Mouse (Mus musculus) mature B cell (primary cell): ENCODE data around the gene Fstl1.

Experiments used
- in situ Hi-C: fragments of 300-500 bp; cut with MboI; formaldehyde crosslinking; loops from 2 replicates; pipeline ENCODE4 v1.14.3; 2019

The Fstl1 gene

DNA sequence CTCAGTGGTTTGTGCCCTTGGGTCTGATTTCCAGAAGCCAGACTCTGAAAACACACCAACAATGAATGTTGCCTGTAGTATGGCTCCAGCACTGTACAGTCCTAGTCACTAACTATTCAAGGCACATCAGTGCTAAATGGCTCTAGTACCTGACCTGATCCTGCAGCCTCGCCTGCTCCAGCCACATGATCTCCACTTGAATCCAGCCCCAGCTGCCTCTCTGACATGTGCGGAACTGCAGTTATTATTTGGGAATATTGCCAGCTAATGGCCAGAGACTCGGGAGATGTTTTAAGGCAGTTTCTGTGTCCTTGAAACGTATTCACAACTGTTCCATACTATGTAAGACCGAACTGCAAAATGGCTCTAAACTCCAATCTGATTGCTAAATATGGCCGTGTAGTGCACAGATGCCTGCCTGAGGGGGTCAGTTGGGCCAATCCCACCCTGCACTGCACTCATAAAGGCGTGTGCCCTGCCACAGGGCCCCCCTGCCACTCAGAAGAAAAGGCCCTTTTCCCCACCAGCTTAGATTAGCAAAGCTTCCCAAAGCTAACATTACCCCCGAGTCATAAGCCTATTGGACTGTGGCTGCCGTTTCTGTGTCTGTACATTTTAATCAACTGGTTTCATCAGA is 11.0 kb downstream of the Fstl1 start:
- in situ Hi-C loops, result no loop called here

DNA sequence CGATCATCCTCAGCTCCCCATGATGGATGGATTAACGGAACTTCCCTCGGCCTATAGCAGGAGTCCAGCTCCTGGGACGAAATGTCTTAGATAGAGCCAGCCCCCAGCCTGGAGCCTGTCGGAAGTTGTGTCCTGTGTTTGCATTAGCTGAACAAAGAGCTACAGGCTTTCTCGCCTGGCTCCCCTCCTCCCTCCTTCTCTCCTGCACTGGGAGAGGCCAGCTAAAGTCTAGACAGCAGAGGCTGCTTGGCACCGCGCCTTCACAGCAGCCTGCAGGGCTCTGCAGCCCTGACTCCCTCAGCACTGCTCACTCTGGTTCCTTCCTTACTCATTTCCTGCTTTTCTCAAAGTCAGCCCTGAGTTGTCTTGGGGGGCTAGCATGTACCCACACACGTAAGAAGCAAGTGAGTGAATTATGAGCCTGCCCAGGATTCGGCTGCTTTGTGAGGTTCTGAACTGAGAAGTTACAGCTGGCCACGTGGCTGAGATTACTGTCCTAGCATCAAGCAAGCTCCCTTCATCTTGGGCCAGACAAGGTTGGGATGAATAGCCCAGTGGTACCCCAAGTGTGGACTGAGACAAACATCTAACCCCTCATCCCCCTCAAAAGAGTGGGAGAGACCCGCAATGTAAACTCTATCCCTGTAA is 11.8 kb downstream of the Fstl1 start:
- in situ Hi-C loops, result no loop called here

DNA sequence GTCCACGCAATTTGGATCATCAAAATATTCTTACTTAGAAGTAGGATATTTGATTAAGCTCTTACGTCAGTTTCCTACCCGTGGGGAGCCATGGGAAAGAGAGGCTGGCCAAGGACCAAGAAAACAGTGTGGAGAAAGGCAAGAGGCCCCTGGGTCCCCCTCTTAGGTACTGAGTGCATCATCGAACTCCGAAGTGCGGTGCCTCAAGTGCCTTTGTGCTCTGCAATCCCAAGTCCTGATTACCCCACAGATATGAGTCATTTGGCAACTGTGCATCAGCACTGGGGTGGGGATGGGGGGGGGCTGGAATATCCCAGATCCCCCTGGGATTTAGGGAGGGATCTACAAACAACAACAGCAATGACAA is 12.3 kb downstream of the Fstl1 start:
- in situ Hi-C loops, result no loop called here

DNA sequence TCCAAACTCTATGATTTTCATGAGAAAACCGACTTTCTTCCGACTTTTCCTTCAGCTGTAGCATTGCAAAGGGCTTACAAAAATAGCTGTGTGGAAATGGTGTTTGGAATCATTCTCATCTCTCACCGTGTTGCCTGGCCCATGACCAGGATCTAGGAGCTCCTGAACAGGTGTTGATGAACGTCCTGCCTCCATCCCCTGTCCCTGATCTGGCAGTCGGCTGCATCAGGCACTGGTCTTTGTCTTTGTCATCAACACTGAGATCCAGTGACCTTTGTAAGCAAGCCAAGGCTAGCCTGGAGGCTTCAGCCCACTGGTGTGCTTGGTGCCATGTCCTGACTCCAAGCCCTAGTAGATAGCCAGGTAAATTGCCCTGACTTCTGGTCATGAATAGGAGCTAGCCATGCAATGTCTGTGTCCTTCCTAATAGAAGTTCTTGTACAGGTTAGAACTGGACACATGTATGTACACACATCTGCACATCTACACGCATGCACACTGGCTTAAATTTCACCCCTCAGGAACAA is 12.8 kb downstream of the Fstl1 start:
- in situ Hi-C loops, result no loop called here

GRCm38 (mm10) chr16:37790008-37790780 is 13.5 kb downstream of the Fstl1 start:
- in situ Hi-C loops, result no loop called here

DNA sequence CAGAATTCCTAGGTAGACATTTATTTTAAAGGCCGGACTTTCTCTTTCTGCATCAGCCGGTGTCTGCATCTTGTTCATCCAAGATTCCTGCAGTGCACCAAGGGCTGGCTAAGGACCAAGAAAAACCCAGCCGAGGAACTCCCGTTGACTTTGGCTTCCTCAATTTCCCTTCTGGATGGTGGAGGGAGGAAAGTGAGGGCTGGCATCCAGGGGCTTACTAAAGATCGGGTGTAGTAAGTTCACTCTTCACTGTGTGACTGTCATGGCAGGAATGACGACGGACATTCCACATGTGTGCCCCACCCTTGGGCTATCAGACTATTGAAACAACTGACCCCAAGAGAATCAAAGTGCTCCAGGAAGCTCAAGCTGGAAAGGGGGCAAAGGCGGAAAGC is 14.1 kb downstream of the Fstl1 start:
- in situ Hi-C loops, result no loop called here

DNA sequence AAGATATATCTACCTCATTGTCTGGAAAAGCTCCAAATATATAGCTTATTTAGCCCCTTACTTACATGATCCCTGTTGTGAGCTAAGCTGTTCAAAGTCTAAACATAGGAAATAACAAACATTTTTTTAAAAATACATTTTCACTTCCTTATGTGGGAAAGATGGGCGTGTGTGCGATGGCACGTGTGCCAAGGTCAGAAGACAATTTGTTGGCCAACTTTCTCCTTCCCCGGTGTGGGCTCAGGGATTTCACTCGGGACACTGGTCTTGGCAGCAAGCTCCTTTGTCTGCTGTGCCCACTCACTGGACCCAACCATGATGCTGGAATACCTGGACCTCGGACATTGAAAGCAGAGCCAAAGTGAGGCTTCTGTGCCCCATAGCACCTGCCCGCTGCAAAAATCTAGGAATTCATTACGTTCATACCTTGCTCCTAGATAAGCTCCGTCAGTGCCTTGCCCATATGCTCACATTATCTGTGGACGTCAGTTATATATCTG is 19.0 kb downstream of the Fstl1 start:
- in situ Hi-C loops, result no loop called here

GRCm38 (mm10) chr16:37796270-37796669 is 19.6 kb downstream of the Fstl1 start:
- in situ Hi-C loops, result no loop called here

GRCm38 (mm10) chr16:37801097-37801496 is 24.4 kb downstream of the Fstl1 start:
- in situ Hi-C loops, result no loop called here

DNA sequence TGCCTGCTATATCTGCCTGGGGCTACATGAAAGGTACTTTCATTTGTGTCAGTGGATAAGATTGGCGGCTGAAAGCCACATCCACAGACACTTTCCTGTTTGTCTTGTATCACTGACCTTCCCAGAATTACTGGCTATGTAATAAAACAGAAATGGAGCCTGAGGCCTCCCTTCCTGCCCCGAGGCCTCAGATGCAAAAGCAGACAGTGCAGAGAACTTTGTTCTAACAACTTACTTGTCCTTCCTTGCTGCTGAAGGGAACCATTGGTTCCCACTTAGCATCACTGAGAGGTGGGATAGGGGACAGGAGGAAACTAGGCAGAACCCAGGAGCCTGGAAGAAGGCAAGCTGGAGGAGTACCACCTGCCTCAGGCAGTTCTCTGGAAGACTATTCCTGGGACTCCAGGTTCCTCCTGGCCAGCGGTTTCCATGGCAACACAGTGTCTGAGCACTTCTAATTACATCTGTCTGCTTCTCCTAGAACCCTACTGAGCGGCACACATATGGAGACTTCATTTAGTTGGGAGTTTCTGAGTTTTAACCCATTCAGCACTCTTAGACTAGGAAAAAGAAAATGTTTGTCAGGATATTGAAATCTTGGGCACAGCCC is 26.1 kb downstream of the Fstl1 start:
- in situ Hi-C loops, result no loop called here

GRCm38 (mm10) chr16:37803387-37803950 is 26.8 kb downstream of the Fstl1 start:
- in situ Hi-C loops, result no loop called here

DNA sequence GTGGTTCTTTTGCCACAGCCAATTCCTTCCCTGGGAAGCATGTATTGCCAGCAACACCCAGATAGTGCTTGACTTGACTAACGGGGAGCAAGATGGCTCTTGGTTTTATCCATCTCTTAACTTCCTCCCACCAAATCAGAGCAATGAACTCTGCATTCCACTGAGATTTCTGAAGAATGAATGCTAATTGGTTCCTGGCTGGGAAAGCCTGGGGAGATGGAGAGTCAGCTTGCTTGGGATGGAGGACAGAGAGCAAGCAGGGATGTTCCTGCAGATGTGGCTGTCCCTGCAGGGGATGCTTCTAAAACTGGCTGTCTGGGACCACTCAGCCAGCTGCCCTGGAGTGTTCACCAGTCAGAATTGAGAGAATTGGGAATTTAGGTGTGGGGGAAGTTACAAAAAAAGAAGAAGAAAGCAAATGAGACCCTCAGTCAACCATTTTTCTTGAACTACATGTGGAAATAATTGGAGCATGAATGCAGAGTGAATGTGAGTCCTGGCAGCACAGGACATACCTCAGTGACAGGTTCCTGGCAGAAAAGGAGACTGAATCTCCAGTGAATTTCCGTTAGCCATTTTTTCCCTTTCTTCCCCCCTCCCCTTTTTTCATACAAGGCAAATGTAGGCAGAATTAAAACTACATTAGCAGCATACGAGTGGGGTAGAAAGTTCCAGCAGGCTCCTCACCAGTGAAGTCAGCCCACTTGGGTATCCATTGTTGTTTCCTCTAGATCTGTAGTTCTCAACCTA is 29.2 kb downstream of the Fstl1 start:
- in situ Hi-C loops, result no loop called here

DNA sequence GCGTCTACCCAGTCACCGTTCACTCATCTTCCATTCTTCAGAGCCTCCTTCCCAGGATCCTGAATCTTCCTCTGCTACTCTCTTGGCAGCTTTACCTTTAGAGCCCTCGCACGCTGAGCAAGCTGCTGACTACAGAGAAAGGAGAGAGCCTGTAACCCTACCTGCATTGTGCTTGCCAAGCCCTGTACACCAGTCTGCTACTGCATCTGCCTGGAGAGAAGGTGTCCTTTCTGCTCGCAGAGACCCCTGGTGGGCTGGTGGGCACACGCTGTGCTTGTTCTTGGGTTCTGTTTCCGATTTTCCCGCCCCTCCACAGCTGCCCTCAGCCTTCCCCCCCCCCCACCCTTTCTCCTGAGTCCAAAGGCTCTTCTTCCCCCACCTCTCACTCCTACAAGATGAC is 30.6 kb downstream of the Fstl1 start:
- in situ Hi-C loops, result no loop called here

DNA sequence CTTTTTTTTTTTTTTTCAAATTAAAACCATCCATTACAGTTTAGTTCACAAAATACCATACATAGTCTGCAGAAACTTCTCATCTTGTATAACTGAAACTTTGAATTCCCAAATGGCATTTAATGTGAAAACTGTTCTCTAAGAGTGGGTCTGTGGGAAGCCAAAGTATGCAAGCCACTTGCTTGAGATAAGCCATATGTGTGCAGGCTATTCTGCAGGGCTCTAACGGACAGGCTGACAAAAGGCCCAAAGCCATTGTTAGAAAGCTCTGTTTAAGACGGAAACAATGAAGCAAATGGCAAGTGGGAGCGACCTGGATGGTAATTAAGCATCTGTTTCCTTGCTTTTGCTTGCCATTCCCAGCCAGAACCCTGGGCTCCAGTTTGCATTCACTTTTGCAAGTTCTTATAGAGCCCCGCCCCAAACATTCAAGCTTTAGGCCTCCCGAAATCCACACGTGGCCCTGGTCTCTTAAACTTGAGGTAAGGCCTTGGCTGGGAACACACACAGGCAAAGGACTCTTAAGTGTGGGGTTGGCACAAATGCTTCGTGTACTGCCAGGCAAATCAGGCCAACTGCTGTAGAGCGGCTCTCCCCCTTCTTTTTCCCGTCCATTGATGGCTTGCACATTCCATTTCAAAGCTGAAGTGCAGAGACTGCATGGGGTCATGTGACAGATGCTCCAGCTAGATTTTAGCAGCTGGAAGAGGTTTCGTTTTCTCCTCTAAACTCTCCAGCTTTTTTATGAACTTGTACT is 32.4 kb downstream of the Fstl1 start:
- in situ Hi-C loops, result no loop called here

- in situ Hi-C loops, result no loop called here
Observed at GRCm38 (mm10) chr16:37809623-37809992, 32.9 kb downstream of the Fstl1 start.

- in situ Hi-C loops, result no loop called here
Observed at GRCm38 (mm10) chr16:37811874-37812273, 35.2 kb downstream of the Fstl1 start.

GRCm38 (mm10) chr16:37812474-37812886 is 35.8 kb downstream of the Fstl1 start:
- in situ Hi-C loops, result no loop called here

GRCm38 (mm10) chr16:37813691-37814382 is 37.2 kb downstream of the Fstl1 start:
- in situ Hi-C loops, result no loop called here

DNA sequence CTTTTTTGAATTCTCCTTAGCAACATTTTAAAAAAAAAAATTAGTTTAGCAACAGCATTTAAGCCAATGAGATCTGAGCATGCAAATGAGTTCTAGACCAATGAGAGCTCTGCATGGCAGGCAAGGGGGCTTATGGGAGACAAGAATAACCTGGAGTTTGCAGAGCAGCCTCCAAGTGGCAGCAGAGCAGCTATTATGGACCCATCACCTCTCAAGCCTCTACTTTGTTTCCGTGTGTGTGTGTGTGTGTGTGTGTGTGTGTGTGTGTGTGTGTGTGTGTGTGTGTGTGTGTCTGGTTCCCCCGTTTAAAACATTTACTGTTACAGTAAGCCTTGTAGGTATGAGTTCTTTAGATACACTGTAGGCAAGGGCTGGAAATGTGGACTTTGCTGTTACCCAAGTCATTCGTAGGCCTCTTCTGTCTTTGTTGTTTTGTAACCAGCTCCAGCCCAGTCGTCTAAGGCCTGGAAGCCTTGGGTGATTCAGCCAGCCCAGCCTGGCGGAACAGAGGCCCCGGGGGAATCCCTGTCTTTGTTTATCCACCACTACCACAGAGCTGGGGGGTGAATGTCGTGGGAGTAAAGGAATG is 37.8 kb downstream of the Fstl1 start:
- in situ Hi-C loops, result no loop called here

GRCm38 (mm10) chr16:37817986-37818385 is 41.3 kb downstream of the Fstl1 start:
- in situ Hi-C loops, result no loop called here
